Mouse (Mus musculus) left cerebral cortex, postnatal 36 days (tissue): ENCODE results near the gene Ssu72. TPM values are rescaled to one million over a fixed set of nuclear protein-coding genes. Genes with fewer than 3 reads are reported as not detected.
"Not testable (repeated sequence)": the region's sequence is repeated elsewhere in the genome, so short reads cannot be mapped to it uniquely, and the experiment has no call there.

ENCODE experiments used
- DNase-seq, 2 experiments: peaks; one replicate each; pipeline ENCODE4 v3.0.0; 2021 to 2022; ENCODE audit warnings: low spot score in 2 of 2, mixed read lengths in 1 of 2
- intact Hi-C: fragments of 180-260 bp; cut with DNase I; formaldehyde crosslinking; loops from one replicate; pipeline ENCODE4 v1.15.1; 2025
- total RNA-seq, 2 experiments: library from RNA; stranded (reverse); gene quantifications; 2 replicates each; pipeline ENCODE4 v1.2.3; 2021

The Ssu72 gene
- total RNA-seq, 2 experiments from 2014 or later, result 87.0 to 104 TPM

DNA sequence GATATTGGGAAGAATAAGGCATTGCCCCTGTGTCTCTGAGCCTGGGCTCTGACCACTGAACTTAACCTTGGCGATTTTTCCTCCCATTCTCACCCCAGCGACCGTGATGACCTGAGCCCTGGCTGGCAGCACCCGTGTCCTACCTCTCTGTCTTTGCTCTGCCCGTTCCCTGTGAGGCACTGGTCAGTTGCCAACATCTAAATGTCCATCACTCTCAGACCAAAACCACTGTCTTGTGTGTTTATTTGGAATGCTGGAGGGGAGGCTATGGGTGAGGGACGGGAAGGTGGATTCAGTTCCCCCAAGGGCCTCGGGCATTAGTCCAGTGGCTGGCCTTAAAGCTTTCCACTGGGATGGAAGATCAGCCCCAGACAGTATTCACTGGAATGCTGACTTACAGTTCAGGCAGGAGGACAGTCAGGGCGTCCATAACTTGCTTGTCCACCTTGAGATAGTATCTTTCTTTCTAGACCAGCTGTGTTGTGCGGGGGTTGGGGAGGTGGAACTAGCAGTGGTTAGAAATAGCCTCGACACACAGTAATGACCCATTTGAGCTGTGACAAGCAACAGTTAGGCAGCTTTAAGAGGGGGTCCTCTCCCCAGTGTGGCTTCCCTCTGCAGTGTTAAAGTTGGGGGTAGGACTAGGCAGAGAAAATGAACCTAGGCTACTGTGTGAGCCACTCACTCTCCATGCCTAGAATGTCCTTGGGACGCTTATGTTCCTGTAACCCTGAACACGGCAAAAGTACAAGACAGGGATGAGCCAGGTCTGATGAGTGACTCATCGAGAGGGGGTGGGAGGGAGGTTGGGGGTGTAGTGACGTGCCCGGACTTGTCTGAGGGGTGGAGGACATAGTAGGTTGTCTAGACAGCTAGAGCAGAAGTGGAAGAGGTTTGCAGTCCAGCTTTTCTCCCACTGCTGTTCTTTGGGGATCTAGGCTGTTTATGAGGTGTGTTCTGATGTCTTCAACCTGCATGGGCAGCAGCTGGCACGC lies 8.0 kb upstream of the Ssu72 start:
- intact Hi-C loops, result no loop called here
- DNase-seq, result peak in 1 of 2 experiments; percentile 16

- no peak for DNase-seq
- intact Hi-C loops, result no loop called here
These were observed 4.2 kb upstream of the Ssu72 start for GRCm38 (mm10) chr4:155700425-155700824.

GRCm38 (mm10) chr4:155703425-155703929 lies 1.1 kb upstream of the Ssu72 start:
- intact Hi-C loops, result no loop called here
- no peak for DNase-seq

DNA sequence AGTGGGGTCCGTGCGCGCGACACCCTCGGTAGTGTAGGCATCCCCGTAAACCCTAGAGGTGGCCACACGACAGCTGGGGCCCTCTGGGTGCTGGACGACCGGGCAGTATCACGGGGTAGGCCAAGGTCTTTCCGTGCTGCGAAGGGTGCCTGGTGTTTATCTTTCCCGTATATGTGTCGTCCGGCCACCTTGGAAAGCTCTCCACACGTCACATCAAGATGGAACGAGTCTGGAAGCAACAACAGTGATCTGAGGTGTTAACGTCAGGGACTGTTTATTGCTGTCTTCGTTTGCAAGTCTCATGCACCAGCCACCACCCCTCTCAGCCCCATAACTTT lies 961 bp downstream of the Ssu72 start:
- intact Hi-C loops, result loop anchor here (5.0 kb wide), 1 partner anchor 38 kb away; the partner anchor contains the start of gene Mib2
- DNase-seq, result no peak

DNA sequence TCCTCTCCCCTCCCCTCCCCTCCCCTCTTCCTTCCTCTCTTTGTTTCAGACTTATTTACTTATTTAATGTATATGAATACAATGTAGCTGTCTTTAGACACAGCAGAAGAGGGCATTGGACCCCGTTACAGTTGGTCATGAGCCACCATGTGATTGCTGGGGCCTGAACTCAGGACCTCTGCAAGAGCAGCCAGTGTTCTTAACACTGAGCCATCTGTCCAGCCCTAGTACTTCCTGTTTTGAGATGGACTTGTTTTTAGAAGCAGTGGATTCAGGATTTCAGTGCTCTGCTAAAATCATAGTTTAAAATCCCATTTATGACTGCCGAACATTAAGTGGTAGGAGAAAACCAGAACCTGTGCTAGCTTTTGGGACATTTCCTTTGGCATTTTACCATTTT lies 4.0 kb downstream of the Ssu72 start:
- no peak for DNase-seq
- intact Hi-C loops, result loop anchor here (5.0 kb wide), 1 partner anchor 41 kb away; the partner anchor contains the start of gene Mib2

DNA sequence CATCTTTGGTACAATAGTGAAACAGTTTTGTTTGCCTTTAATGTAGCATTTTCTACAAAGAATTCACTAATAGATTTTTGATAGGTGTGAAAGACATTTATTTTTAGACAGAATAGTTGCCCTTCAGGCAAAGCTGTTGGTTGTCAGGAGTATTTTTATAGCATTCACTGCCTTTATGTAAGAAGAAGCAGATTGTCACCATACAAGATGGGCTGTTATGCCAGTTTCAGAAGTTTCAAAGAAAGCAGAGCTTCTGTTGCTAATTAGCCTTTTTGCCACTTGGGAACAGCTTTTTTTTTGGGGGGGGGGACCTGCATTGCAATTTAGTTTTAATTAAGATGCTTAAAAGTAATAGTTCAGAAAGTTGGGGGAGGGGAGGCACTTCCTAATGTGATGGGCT lies 4.4 kb downstream of the Ssu72 start:
- DNase-seq, result no peak
- intact Hi-C loops, result loop anchor here (5.0 kb wide), 1 partner anchor 42 kb away; the partner anchor contains the start of gene Mib2

GRCm38 (mm10) chr4:155710521-155711252 lies 6.1 kb downstream of the Ssu72 start:
- intact Hi-C loops, result no loop called here
- DNase-seq, result no peak

GRCm38 (mm10) chr4:155721668-155722083 lies 17.1 kb downstream of the Ssu72 start:
- intact Hi-C loops, result loop anchor here (5.0 kb wide), 1 partner anchor 51 kb away; the partner anchor contains the start of gene Vwa1
- DNase-seq, result no peak

GRCm38 (mm10) chr4:155727993-155728392 lies 23.4 kb downstream of the Ssu72 start:
- no peak for DNase-seq
- intact Hi-C loops, result no loop called here

DNA sequence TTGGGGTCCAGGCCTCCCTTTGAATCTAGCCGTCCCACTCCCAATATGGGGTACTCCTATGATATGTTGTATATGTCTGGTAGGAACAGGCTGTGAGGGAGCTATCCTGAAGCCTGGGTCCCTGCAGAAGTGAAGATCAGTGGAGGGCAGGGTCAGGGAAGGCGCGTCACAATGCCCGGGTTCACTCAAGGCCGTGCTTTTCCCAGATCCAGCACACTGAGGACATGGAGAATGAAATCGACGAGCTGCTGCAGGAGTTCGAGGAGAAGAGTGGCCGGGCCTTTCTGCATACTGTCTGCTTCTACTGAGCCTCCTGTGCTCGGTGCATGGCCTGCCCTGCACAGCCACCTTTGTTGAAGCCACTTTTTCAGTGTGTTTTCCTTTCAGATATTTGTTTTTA lies 28.7 kb downstream of the Ssu72 start:
- DNase-seq, result no peak
- intact Hi-C loops, result no loop called here

DNA sequence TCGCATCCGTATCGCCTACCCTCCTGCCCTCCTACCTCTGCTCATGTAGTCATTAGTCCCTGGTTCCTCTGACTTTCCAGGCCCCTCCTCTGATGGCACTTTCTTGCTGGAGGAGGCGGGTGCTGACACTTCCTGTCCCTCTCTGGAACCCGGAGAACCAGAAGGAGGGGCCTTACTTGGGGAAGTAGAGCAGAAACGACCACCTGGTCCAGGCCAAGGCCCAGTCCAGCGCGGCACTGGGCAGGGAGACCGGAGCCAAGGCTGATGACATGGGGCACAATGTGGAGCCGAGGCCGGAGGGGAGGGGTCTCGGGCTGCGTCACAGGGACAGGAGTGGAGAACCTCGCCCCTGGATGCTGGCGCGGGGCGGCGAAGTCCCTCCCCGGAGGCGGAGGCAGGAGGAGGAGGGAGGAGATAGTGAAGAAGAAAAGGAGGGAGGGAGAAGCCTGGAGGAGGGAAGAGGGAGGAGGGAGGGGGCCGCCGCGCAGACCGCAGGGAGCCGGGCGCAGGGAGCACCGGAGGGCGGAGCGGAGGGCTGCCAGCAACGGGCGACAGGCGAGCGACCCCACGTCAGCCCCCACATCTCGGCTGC lies 29.8 kb downstream of the Ssu72 start, which contains the start of gene Tmem240:
Tmem240 (plus strand) TSS at position 451 of the 592 bp plus-strand sequence.
- intact Hi-C loops, result no loop called here
- DNase-seq, result peak; percentile 89 to 91

GRCm38 (mm10) chr4:155734951-155735702 lies 30.5 kb downstream of the Ssu72 start:
- DNase-seq, result peak; percentile 42 to 59
- intact Hi-C loops, result no loop called here

GRCm38 (mm10) chr4:155735788-155736187 lies 31.2 kb downstream of the Ssu72 start:
- intact Hi-C loops, result no loop called here
- DNase-seq, result no peak

DNA sequence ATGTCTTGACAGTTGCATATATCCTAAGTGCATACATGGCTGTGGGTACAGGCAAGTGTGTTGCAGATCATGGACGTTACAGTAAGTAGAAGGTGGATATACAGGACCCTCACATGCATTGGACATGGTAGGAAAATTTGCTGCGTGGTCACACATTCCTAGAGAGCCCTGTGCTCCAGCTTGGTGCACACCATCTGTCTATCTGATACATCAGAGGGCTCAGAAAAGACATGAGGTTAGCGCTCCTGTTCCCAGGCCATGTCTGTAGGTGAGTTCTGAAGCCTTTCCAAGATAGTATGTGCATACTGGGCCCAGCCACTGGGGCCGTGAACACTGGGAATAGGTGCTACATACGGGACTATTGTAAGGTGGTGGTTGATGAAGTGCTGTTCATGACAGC lies 31.8 kb downstream of the Ssu72 start:
- intact Hi-C loops, result no loop called here
- DNase-seq, result no peak

GRCm38 (mm10) chr4:155738262-155738661 lies 33.7 kb downstream of the Ssu72 start:
- intact Hi-C loops, result no loop called here
- peak in 1 of 2 experiments; percentile 49 for DNase-seq

- intact Hi-C loops, result no loop called here
- no peak for DNase-seq
These were observed 34.6 kb downstream of the Ssu72 start for GRCm38 (mm10) chr4:155739152-155739551.

- no peak for DNase-seq
These were observed 35.4 kb downstream of the Ssu72 start for GRCm38 (mm10) chr4:155739741-155740636.

DNA sequence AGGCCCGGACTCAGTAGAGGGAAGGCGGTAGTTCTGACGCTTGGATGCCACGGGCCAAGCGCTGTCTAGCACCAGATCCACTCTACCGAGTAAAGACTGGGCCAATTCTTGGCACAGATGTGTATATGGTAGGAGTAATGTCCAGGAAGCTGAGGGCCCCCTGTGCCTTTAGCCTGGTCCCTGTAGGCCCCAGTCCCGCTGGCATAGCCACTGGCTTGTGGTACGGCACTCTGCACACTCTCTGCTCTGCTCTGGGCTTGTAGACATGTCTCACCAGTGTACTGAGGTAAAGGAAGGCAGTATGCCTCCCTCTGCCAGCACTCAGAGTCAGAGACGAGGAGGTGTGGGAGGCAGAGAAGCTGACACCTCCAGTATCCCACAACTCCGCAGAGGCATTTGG lies 36.1 kb downstream of the Ssu72 start:
- intact Hi-C loops, result not testable (repeated sequence)

More at GRCm38 (mm10) chr4:155739741-155740636, 35.4 kb downstream of the Ssu72 start:
- intact Hi-C loops, result no loop called here

More for the DNA sequence above, 36.1 kb downstream of the Ssu72 start:
- DNase-seq, result not testable (repeated sequence)
